Mouse (Mus musculus) intestine, embryonic 15.5 days (tissue): ENCODE results near the gene Ankrd31. TPM values are rescaled to one million over a fixed set of nuclear protein-coding genes. Genes with fewer than 3 reads are reported as not detected.

Source experiments
- polyA plus RNA-seq: library from polyadenylated mRNA; unstranded; fragments of >200 nt; fragmentation: Nextera tagmentation; extraction: Ambion mirVana; gene quantifications from 2 replicates; pipeline ENCODE4 v1.2.1, GENCODE M21; 2015

Gene Ankrd31
- polyA plus RNA-seq, 1 experiment from 2014 or later: not detected

Other genes with a start within 250 kb of the Ankrd31 start
- gene Polk, start 205.7 kb upstream of the Ankrd31 start, polyA plus RNA-seq: 8.4 and 8.8 TPM in 2 replicates
- 13.2 and 13.5 TPM in 2 replicates for gene Col4a3bp, start 205.7 kb upstream of the Ankrd31 start, polyA plus RNA-seq
- gene Hmgcr, start 77.3 kb upstream of the Ankrd31 start, polyA plus RNA-seq: 89.1 and 101 TPM in 2 replicates
- 4.5 and 4.8 TPM in 2 replicates for gene Gcnt4, start 176.4 kb downstream of the Ankrd31 start, polyA plus RNA-seq